Mouse (Mus musculus): ENCODE data around the gene Hoxa6.

The Hoxa6 gene

DNA sequence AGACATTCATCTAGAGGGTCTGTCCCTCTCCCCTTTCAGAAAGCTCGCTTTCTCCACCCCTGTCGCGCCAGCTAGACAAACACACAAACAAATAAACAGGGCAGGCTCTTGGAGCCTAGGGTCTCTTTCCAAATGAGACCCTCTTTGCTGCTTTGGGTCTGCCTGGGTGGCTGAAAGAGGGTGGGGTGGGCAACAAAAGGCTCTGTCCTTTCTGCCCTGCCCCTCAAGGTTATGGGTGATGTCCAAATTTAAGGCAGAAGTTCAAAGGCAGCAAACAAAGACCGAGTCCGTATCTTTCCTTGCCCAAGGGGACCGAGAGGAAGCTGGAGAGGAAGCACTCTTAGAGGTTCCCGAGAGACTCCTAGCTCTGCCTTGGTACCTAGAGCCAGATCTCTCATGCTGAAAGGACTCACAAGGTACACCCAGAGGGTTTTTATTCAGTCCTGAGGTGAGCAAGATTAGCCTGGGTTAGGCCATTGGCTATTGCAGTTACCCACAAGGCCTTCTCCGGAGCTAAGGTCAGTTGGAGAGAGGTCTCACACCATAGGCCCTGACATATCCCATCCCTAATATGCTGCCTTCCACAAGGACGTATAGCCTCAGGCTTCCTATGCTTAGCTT lies 32.6 kb upstream of the Hoxa6 start:
- DNase-seq (ENCODE audit: low spot score in 2 of 2): no peak

- DNase-seq (ENCODE audit: low spot score in 2 of 2): no peak
Observed at GRCm38 (mm10) chr6:52240389-52241000, 32.0 kb upstream of the Hoxa6 start, which contains the start of gene Hoxa10. Gene Hoxa10, minus strand, starts transcription at chr6:52240854.

- DNase-seq (ENCODE audit: low spot score in 2 of 2): no peak
Observed at GRCm38 (mm10) chr6:52239625-52240388, 31.3 kb upstream of the Hoxa6 start.

DNA sequence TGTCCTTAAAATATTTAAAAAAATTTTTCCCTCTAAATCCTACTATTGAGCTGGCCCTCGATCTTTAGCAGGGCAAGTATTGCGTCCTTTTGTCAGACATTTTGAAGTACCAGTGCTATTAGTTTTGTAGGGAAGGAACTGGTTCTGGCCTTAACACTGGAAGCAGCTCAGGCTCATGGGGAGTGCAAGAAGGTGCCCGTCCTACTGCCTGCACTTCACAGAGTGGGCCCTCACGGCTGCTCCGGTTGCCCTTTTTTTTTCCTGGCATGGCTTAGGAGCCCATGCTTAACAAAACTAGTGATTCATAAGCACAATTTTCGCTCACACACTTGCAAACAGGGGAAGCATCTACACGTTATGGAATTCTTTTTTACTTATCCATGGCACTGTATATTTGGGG lies 30.5 kb upstream of the Hoxa6 start:
- DNase-seq (ENCODE audit: low spot score in 2 of 2): no peak

DNA sequence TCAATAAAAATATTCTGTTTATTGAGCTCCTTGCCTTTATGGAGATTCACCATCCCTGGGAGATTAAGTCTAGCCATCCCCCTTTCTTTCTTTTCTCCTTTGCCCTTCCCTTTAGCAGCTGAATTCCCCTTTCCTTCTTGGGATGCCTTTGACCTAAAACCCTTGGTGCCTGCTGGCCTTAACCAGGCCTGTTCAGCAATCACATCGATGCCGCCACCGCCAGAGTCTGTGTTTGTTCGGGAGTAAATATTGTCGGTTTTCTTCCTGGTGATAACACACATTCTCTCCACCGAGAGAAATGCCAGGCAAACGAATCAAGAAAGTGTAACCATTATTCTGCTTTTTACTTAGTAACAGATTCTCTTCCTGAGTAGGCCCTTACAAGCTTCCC lies 29.6 kb upstream of the Hoxa6 start:
- no peak for DNase-seq (ENCODE audit: low spot score in 2 of 2)

- no peak for DNase-seq (ENCODE audit: low spot score in 2 of 2)
Observed at GRCm38 (mm10) chr6:52237346-52238154, 29.0 kb upstream of the Hoxa6 start.

DNA sequence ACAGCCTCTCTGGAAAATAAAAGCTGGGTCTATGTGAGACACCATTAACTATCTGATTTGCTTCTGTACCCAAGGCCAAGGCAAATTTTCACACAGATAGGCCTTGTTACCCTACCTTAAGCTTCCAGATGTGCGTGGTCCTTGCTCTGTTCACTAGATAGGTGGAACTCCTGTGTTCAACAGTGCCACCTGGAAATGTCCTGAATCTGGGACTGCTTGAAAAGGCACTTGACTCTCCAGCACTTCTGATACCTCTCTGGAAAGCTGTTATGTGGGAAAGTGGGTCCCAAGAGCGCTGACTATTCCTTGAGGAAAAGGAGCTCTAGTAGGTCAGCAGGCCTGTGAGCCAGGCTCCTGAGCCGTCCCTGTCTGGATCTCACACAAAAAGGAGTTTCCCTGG lies 28.3 kb upstream of the Hoxa6 start:
- DNase-seq (ENCODE audit: low spot score in 2 of 2): no peak

- DNase-seq (ENCODE audit: low spot score in 2 of 2): no peak
Observed at GRCm38 (mm10) chr6:52235866-52236265, 27.3 kb upstream of the Hoxa6 start.

DNA sequence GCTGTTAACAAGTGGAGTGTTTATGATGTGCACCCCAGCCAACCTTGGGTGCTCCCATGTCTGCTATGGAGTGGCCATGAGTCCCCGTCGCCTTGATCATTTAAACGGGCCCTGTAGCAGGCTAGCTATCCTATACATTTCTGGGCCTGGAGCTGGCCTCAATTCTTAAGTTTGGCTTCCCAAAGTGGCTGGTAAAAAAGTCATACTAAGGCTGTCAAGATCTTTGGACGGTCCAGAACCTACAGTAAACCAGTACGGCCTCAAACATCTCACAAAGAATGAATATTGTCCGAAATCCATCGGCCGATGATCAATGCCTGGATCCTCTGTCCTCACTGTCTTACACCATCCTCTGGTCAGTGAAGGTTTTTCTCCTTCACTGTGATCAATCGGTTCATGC lies 26.7 kb upstream of the Hoxa6 start:
- no peak for DNase-seq (ENCODE audit: low spot score in 2 of 2)

GRCm38 (mm10) chr6:52234428-52235140 lies 26.1 kb upstream of the Hoxa6 start:
- no peak for DNase-seq (ENCODE audit: low spot score in 2 of 2)

DNA sequence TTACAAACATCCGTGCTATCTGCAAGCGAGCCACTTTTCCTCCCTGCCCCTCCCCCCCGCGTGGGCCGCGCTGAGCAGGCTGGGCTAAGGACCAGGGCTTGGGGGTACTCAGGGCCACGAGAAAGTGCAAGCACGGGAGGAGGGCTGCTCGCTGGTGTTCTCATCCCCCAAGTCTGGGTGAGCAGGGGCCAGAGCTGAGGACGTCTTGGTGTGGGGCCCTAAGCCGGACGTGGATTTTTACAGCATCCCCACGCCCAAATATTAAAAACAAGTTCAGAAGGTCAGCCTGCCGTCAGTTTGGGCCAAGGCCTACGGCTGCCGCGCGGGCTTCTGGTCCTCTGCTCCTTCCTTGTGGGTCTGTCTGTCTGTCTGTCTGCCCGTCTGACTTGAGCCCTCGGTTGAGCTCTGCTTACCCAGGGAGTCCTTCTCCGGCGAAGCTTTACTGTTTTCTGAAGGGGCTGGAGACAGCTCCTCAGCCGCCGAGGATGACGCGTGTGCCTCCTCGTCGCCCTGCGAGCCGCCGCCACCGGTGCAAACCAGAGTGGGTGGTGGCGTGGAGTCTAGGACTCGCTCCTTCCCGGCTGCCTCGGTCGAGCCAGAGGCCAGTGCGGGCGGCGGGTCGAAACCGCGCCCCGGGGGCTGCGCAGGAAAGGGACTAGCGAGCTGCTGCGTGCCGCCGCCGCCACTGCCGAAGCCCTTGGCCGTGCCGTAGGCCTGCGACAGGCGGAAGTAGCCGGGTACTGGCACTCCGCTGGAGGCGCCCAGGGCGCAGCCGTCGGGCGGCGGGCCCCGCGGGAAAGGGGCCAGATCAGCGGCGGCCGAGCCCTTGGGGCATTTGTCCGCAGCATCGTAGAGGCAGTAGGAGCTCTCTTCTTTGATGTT lies 25.3 kb upstream of the Hoxa6 start:
- DNase-seq (ENCODE audit: low spot score in 2 of 2): no peak

DNA sequence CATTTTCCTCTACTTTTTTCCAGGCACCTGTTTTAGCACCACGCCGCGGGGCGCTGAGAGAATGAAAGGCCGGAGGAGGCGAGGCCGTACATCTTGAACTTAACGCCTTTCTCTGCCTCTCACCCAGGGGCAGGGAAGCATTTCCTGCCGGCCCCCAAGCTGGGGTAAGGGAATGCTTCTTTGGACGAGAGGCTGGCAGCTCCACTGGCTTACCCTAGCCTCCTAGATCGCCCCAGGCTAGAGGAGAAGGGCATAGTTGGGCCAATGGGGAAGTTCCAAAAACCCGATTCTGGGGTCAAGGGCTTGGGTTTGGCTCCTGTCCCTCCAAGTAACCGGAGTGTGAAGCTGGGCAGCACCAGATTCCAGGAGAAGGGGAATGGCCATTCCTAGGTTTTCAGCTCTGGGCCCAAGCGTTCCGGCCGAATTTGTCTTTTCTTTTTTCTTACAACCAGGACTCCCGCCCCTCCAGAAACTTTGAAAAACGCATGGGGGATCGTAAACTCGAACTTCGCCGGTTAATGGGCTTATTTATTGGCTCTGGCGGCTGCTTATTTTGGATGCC lies 24.5 kb upstream of the Hoxa6 start:
- no peak for DNase-seq (ENCODE audit: low spot score in 2 of 2)

GRCm38 (mm10) chr6:52232568-52232965 lies 24.0 kb upstream of the Hoxa6 start:
- no peak for DNase-seq (ENCODE audit: low spot score in 2 of 2)

- DNase-seq (ENCODE audit: low spot score in 2 of 2): no peak
Observed at GRCm38 (mm10) chr6:52231885-52232567, 23.5 kb upstream of the Hoxa6 start.

- DNase-seq (ENCODE audit: low spot score in 2 of 2): no peak
Observed at GRCm38 (mm10) chr6:52230516-52231165, 22.1 kb upstream of the Hoxa6 start, which contains the start of gene Hoxa9. Gene Hoxa9, minus strand, starts transcription at chr6:52231089.

DNA sequence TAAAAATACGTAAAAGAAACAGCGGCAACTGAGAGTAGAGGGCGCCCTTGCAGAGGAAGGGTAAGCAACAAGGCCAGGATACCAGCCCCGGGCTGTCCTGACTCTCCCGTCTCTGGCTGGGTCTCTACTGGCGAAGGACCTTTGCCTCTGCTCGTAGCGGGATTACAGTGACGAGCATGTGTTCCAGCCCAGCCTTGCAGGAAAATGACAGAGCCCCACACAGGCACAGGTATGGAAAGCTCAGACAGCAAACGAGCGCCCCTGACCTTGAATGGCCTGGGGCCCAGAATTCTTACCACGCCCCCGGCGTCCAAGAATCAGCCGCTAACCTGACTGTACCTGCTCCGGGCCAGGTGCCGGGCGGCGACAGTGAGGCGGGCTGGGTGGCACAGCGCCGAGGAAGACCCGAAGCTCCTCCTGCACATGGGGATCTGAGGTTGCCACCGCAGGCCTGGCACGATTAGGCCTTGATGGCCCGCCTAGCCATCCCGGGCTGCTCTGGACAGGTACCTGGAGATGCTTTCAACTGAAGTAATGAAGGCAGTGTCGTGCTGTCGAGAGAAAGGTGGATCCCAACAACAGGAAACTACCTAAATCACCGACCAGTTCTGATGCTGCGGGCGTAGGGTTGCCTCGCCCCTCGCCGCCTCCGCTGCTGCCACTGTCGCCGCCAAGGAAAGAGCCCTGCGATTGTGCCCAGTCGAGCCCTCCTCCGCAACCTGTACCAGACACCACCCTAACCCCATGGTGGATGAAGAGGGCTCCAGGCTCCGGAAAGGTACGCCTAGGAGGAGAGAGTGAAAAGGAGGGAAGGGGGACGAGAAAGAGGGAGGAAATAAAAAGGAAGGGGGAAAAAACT lies 21.3 kb upstream of the Hoxa6 start:
- DNase-seq (ENCODE audit: low spot score in 2 of 2): no peak

GRCm38 (mm10) chr6:52228475-52229465 lies 20.2 kb upstream of the Hoxa6 start:
- DNase-seq (ENCODE audit: low spot score in 2 of 2): no peak

Data from right cerebral cortex, postnatal 36 days (tissue).